Mouse (Mus musculus): ENCODE data around the gene Hexb. TPM values are rescaled to one million over a fixed set of nuclear protein-coding genes. Genes with fewer than 3 reads are reported as not detected.

Hexb gene
- total RNA-seq, 1 experiment from 2014 or later, result 71.2 TPM

- ATAC-seq (ENCODE audit: extremely low read depth, insufficient number of reproducible peaks, low FRiP score, poor library complexity, severe bottlenecking), result no peak
Measured at GRCm38 (mm10) chr13:97227795-97228194, 29.6 kb upstream of the Hexb start.

GRCm38 (mm10) chr13:97225130-97225529 lies 27.0 kb upstream of the Hexb start:
- ATAC-seq (ENCODE audit: extremely low read depth, insufficient number of reproducible peaks, low FRiP score, poor library complexity, severe bottlenecking), result no peak

- no peak for ATAC-seq (ENCODE audit: extremely low read depth, insufficient number of reproducible peaks, low FRiP score, poor library complexity, severe bottlenecking)
Measured at GRCm38 (mm10) chr13:97224341-97224982, 26.3 kb upstream of the Hexb start.

- no peak for ATAC-seq (ENCODE audit: extremely low read depth, insufficient number of reproducible peaks, low FRiP score, poor library complexity, severe bottlenecking)
Measured at GRCm38 (mm10) chr13:97223856-97224255, 25.7 kb upstream of the Hexb start.

GRCm38 (mm10) chr13:97220022-97220421 lies 21.9 kb upstream of the Hexb start:
- ATAC-seq (ENCODE audit: extremely low read depth, insufficient number of reproducible peaks, low FRiP score, poor library complexity, severe bottlenecking), result no peak

- no peak for ATAC-seq (ENCODE audit: extremely low read depth, insufficient number of reproducible peaks, low FRiP score, poor library complexity, severe bottlenecking)
Measured at GRCm38 (mm10) chr13:97216196-97216595, 18.0 kb upstream of the Hexb start.

- no peak for ATAC-seq (ENCODE audit: extremely low read depth, insufficient number of reproducible peaks, low FRiP score, poor library complexity, severe bottlenecking)
Measured at GRCm38 (mm10) chr13:97215563-97215962, 17.4 kb upstream of the Hexb start.

- no peak for ATAC-seq (ENCODE audit: extremely low read depth, insufficient number of reproducible peaks, low FRiP score, poor library complexity, severe bottlenecking)
Measured at GRCm38 (mm10) chr13:97214583-97215268, 16.6 kb upstream of the Hexb start.

- no peak for ATAC-seq (ENCODE audit: extremely low read depth, insufficient number of reproducible peaks, low FRiP score, poor library complexity, severe bottlenecking)
Measured at GRCm38 (mm10) chr13:97208500-97209010, 10.4 kb upstream of the Hexb start.

- ATAC-seq (ENCODE audit: extremely low read depth, insufficient number of reproducible peaks, low FRiP score, poor library complexity, severe bottlenecking), result peak; percentile 84
Measured at GRCm38 (mm10) chr13:97208112-97208478, 9.9 kb upstream of the Hexb start.

- ATAC-seq (ENCODE audit: extremely low read depth, insufficient number of reproducible peaks, low FRiP score, poor library complexity, severe bottlenecking), result no peak
Measured at GRCm38 (mm10) chr13:97207472-97208111, 9.4 kb upstream of the Hexb start.

- ATAC-seq (ENCODE audit: extremely low read depth, insufficient number of reproducible peaks, low FRiP score, poor library complexity, severe bottlenecking), result no peak
Measured at GRCm38 (mm10) chr13:97206046-97206445, 7.9 kb upstream of the Hexb start.

GRCm38 (mm10) chr13:97205052-97205701 lies 7.0 kb upstream of the Hexb start:
- peak; percentile 63 for ATAC-seq (ENCODE audit: extremely low read depth, insufficient number of reproducible peaks, low FRiP score, poor library complexity, severe bottlenecking)

- ATAC-seq (ENCODE audit: extremely low read depth, insufficient number of reproducible peaks, low FRiP score, poor library complexity, severe bottlenecking), result no peak
Measured at GRCm38 (mm10) chr13:97201896-97202295, 3.7 kb upstream of the Hexb start.

GRCm38 (mm10) chr13:97201076-97201475 lies 2.9 kb upstream of the Hexb start:
- ATAC-seq (ENCODE audit: extremely low read depth, insufficient number of reproducible peaks, low FRiP score, poor library complexity, severe bottlenecking), result no peak

- no peak for ATAC-seq (ENCODE audit: extremely low read depth, insufficient number of reproducible peaks, low FRiP score, poor library complexity, severe bottlenecking)
Measured at GRCm38 (mm10) chr13:97199123-97199522, 966 bp upstream of the Hexb start.

- ATAC-seq (ENCODE audit: extremely low read depth, insufficient number of reproducible peaks, low FRiP score, poor library complexity, severe bottlenecking), result no peak
Measured at GRCm38 (mm10) chr13:97196925-97197218, 1.3 kb downstream of the Hexb start.

- ATAC-seq (ENCODE audit: extremely low read depth, insufficient number of reproducible peaks, low FRiP score, poor library complexity, severe bottlenecking), result peak; percentile 44
Measured at GRCm38 (mm10) chr13:97196186-97196924, 1.8 kb downstream of the Hexb start.

GRCm38 (mm10) chr13:97193420-97193819 lies 4.7 kb downstream of the Hexb start:
- ATAC-seq (ENCODE audit: extremely low read depth, insufficient number of reproducible peaks, low FRiP score, poor library complexity, severe bottlenecking), result no peak
